Mouse (Mus musculus) monocyte, adult 5-6 weeks (primary cell): ENCODE data around the gene Sgms1. TPM values are rescaled to one million over a fixed set of nuclear protein-coding genes. Genes with fewer than 3 reads are reported as not detected.

Experiments used
- ATAC-seq: fragments of 153-309, 156-312 bp; replicated peaks from 2 replicates; pipeline ENCODE4 v1.8.0; 2017; ENCODE audit warnings: mild to moderate bottlenecking; ENCODE audit not compliant: low TSS enrichment, insufficient number of reproducible peaks, severe bottlenecking, poor library complexity, low FRiP score
- total RNA-seq: library from RNA; stranded (forward); fragments of 200-1000, 200-491, 200-594 nt; gene quantifications from 3 replicates; pipeline ENCODE4 v1.2.3, GENCODE M21; 2017

Gene Sgms1
- total RNA-seq, 1 experiment from 2014 or later: 146 TPM

- no peak for ATAC-seq
Observed at GRCm38 (mm10) chr19:32239925-32240324, 149.6 kb downstream of the Sgms1 start.

GRCm38 (mm10) chr19:32239459-32239792 is 150.1 kb downstream of the Sgms1 start:
- 0 out of 2 replicates have a peak, but pooled peaks have one; percentile 16 for ATAC-seq

- no peak for ATAC-seq
Observed at GRCm38 (mm10) chr19:32238722-32239458, 150.6 kb downstream of the Sgms1 start.

GRCm38 (mm10) chr19:32237685-32238084 is 151.8 kb downstream of the Sgms1 start:
- ATAC-seq: no peak

- ATAC-seq: no peak
Observed at GRCm38 (mm10) chr19:32237173-32237583, 152.3 kb downstream of the Sgms1 start.

- ATAC-seq: no peak
Observed at GRCm38 (mm10) chr19:32234717-32235434, 154.6 kb downstream of the Sgms1 start.

- ATAC-seq: no peak
Observed at GRCm38 (mm10) chr19:32231292-32231691, 158.2 kb downstream of the Sgms1 start.

GRCm38 (mm10) chr19:32230798-32231197 is 158.7 kb downstream of the Sgms1 start:
- no peak for ATAC-seq

GRCm38 (mm10) chr19:32230301-32230700 is 159.2 kb downstream of the Sgms1 start:
- ATAC-seq: no peak

GRCm38 (mm10) chr19:32229776-32230175 is 159.7 kb downstream of the Sgms1 start:
- no peak for ATAC-seq

- no peak for ATAC-seq
Observed at GRCm38 (mm10) chr19:32227175-32227574, 162.3 kb downstream of the Sgms1 start.

- ATAC-seq: peak; percentile 1; the same call in 1 of the 2 replicates
Observed at GRCm38 (mm10) chr19:32225097-32225490, 164.4 kb downstream of the Sgms1 start.

- peak; percentile 67 for ATAC-seq
Observed at GRCm38 (mm10) chr19:32224318-32225096, 165.0 kb downstream of the Sgms1 start.

- ATAC-seq: peak; percentile 77
Observed at GRCm38 (mm10) chr19:32223751-32224174, 165.8 kb downstream of the Sgms1 start.

GRCm38 (mm10) chr19:32222083-32222482 is 167.4 kb downstream of the Sgms1 start:
- no peak for ATAC-seq

- ATAC-seq: no peak
Observed at GRCm38 (mm10) chr19:32220991-32221390, 168.5 kb downstream of the Sgms1 start.

GRCm38 (mm10) chr19:32216710-32217109 is 172.8 kb downstream of the Sgms1 start:
- no peak for ATAC-seq

- ATAC-seq: peak; percentile 56
Observed at GRCm38 (mm10) chr19:32214905-32215806, 174.4 kb downstream of the Sgms1 start.
